Mouse (Mus musculus) right cerebral cortex, postnatal 10 days (tissue): ENCODE measurements at regions not wholly inside any gene's neighbourhood (a gene's known extent, or its start where the extent isn't known, plus 50 kb on each side); places are given as distances from the start of the nearest gene placed in this dataset.

Experiments used
- DNase-seq, 2 experiments: peaks; one replicate each; pipeline ENCODE4 v3.0.0; 2021; ENCODE audit warnings: low spot score in 2 of 2

DNA sequence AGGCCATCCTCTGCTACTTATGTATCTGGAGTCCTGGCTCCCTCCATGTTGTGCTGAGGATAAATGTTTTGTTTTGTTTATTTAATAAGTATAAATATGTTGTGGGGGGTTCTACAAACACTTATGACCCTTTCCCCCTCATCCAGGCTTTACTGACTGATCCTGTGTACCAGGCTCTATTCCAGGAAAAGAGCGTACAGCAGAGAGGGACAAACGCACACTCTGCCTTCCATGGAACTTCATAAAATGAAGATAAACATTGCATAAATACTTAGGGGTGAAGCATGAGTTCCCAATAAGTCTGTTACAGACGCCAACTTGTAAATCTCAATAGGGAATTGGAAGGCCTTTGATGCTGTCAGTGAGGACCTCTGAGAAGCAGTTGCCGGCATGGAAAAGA lies 263.7 kb upstream of the Atp2b1 start:
- no peak for DNase-seq

- DNase-seq: no peak
These were observed 263.1 kb upstream of the Atp2b1 start for GRCm38 (mm10) chr10:98651127-98651526.

- DNase-seq: no peak
These were observed 262.6 kb upstream of the Atp2b1 start for GRCm38 (mm10) chr10:98651599-98651998.

- DNase-seq: no peak
These were observed 262.1 kb upstream of the Atp2b1 start for GRCm38 (mm10) chr10:98652084-98652483.

DNA sequence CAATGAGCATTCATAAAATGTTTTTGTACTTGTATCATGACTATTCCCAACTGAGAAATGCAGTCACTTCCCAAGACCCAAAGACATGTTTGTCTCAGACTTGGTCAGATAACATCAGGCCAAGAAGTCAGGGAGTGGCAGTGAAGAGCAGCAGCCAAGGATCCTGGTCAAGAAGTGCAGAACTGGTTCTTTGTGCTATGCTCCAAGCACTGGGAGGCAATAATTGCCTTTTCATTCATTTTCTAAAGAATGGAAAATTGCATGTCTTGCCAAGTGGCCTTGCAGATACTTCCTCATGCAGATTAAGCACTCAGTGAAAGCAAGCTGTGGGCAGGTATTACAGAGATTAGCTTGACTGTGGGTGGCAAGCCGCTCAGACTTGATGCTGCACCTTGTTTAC lies 253.5 kb upstream of the Atp2b1 start:
- no peak for DNase-seq

DNA sequence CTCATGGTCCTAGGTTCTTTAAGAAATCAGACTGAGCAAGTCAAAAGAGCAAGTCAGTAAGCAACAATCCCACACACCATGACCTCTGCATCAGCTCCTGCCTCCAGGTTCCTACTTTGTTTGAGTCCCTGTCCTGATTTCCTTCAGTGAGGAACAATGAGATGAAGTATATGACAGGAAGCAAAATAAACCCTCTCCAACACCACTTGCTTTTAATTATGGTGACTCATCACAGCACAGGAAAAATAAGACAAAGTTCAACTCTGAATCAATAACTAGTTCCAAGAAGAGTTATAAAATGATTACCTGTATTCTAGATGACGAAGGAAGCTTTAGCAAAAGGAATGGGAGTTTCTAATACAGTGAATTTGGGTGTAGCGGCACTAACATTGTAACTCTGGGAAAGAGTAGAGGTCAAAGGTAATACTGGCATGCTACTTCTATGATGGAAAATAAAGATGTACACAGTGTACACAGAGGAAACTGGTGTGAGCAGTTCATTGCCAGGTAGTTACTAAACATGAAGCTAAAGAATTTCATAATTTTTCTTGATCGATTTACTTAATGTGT lies 248.2 kb upstream of the Atp2b1 start:
- DNase-seq: no peak

DNA sequence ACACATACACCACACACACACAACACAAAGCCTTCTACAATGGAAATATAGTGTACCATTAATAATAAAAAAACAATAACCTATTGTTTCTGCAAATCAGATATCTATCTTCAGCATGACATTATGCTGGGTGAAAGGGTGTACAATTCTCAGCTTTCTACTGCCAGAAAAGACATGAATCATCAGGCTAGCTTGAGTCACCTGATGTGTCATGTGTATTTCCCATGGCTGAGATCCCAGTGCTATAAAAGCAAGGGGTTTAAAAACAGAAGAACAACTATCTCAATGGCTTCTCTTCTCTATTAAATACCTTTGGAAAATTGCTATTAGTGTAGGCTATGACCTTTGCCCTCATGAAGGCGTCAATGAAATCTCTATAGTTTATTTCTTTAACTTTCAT lies 246.5 kb upstream of the Atp2b1 start:
- no peak for DNase-seq

GRCm38 (mm10) chr10:98674131-98674530 lies 240.1 kb upstream of the Atp2b1 start:
- no peak for DNase-seq

DNA sequence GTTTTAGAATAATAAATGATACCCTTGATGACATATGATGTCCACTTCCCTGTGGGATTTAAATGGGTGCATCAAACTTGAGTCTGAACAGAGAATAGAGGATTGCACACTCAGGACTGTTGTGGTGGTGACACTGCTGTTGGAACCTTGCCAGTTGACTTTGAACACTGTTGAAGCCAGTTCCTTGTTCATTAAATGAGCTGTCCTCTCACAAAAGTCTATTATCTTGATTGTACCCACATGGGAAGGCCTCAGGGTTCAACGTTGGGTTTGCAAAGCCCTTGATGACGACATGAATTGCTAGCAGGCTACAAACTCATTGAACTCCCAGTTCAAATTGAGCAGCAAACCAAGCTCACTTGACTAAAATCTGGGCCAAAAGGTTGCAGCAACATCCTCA lies 237.3 kb upstream of the Atp2b1 start:
- DNase-seq: no peak

DNA sequence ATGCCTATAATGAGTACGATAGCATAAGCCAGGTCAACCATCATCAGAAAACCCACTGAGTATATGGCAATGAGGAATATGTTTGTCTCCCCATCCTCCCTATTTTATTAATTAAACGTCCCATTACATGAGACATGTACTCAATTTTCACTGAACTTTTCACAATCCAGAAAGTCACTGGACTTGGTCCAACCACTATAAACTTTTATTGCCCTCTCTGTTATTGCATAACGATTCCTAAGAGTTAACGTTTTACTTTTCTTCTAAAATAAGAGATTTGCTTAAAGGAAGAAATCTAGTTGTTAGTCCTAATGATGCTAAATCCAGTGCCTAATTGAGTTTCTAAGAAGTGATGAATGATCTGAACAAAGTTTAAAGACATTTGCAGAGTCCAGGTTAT lies 236.0 kb upstream of the Atp2b1 start:
- DNase-seq: no peak

GRCm38 (mm10) chr10:98682436-98682835 lies 231.8 kb upstream of the Atp2b1 start:
- no peak for DNase-seq

GRCm38 (mm10) chr10:98684195-98684594 lies 230.0 kb upstream of the Atp2b1 start:
- no peak for DNase-seq

DNA sequence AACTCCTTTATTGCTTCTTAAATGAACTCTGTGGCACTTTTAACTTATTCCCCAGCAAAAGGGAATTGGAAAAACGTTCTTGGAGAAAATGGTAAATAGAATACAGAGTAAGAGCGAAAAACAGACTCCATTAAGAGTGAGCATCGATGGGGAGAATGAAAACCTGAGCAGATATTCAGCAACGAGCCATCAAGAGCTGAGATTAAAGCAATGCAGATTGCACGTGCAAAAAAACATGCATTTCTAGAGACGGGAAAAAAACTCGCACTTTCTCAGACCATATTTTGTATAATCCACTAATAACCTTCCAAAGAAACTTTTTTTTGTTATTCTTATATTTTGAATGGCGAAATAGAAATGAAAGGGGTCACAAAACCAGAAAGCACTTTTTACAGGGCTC lies 229.5 kb upstream of the Atp2b1 start:
- no peak for DNase-seq

DNA sequence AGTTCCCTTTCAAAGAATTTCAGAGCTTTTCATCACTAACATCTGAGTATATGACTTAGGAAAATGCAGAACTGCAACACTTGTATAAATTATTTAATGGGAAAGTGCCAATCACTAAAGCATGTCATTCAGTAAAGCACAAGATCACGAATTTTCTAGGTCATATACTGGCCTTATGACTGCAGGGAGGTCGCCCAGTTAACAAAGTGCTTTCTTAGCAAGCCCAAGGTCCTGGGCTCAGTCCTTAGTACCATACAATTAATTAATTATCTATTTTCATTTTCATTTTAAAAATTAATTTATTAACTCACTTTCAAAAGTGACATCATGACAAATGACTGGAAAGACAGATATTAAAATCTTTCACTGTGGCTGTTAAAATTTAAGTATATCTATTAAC lies 228.5 kb upstream of the Atp2b1 start:
- no peak for DNase-seq

DNA sequence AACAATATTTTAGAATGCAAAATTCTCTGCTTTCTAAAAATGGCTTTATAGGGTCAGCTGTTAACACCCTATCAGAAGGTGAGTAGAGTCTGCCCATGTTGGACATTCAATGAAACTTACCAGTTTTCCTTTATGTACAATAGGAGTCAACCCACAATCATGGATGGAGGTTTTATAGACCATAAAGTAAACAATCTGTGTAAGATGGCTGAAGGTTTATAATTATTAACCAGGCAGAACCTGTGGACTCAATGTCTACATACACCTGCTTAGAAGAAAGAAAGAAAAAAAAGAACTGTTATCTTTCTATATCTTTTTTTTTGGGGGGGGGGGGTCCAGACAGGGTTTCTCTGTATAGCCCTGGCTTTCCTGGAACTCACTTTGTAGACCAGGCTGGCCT lies 227.8 kb upstream of the Atp2b1 start:
- no peak for DNase-seq

- no peak for DNase-seq
These were observed 222.4 kb upstream of the Atp2b1 start for GRCm38 (mm10) chr10:98691816-98692215.

DNA sequence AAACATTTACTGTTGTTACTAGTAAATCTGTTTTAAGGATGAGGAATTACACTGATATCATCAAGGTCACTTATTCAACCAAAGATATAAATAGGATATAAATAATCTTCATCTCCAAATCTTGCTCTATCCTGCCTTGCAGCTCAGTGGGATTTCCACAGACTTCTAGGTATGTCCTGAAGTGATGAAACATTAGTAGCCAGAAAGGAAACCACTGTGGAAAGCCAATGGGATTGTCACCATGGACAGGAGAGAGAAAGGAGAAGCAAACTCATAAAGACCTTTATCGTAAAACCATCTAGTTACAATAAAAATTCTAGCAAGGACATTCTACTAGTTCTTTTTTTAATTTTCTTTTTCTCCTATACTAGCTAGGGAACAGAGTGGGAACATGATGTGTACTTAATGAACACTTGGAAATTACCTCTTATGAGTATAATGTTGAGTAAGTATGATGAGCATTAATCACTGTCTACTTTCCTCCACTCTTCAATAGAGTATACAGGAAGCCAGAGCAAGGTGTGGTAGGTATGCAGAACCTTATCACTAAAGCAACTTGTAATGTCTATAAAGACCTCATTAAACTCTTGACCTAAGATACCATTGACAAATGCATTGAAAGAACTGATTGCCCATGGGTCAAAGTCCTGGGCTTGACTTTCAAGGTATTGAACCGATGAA lies 219.4 kb upstream of the Atp2b1 start:
- DNase-seq: no peak

GRCm38 (mm10) chr10:98695371-98695725 lies 218.9 kb upstream of the Atp2b1 start:
- no peak for DNase-seq

DNA sequence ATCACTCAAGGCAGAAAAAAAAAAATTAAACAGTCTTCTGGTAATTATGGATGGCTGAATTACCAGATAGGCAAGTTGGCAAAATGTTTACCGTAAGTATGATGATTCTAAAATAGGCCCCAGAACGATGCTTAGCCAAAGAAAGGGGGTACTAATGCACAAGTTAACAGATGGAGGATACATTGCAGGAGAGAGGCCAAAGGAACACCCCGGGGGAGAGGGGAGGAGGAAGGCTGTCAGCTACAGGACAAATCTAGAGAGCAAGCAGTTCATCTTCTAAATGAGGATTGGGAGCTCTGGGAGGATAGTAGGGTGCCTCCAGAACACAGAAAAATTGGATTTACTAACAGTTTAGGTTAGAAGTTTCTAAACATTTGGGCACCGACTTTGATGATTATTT lies 216.3 kb upstream of the Atp2b1 start:
- DNase-seq: no peak

DNA sequence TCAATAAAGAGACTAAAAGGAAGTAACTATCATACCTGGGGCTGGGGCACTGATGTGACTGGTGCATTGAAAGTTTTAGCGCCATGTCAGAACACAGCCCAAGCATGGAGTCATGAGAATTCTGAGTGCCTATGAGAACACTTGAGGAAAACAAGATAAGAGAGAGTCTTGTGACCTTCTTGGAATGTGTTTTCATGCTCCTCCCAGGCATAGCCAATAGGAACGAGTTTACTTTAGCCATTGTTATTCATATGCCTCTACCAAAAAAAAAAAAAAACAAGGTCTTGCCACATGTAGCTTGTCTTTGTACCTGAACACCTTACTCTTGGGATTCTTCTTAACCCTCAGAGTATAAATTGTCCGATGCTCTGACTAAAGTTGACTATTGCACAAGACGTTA lies 214.6 kb upstream of the Atp2b1 start:
- no peak for DNase-seq

GRCm38 (mm10) chr10:98700407-98700806 lies 213.8 kb upstream of the Atp2b1 start:
- DNase-seq: no peak

- peak in 1 of 2 experiments; percentile 30 for DNase-seq
These were observed 212.9 kb upstream of the Atp2b1 start for GRCm38 (mm10) chr10:98701285-98701684.

DNA sequence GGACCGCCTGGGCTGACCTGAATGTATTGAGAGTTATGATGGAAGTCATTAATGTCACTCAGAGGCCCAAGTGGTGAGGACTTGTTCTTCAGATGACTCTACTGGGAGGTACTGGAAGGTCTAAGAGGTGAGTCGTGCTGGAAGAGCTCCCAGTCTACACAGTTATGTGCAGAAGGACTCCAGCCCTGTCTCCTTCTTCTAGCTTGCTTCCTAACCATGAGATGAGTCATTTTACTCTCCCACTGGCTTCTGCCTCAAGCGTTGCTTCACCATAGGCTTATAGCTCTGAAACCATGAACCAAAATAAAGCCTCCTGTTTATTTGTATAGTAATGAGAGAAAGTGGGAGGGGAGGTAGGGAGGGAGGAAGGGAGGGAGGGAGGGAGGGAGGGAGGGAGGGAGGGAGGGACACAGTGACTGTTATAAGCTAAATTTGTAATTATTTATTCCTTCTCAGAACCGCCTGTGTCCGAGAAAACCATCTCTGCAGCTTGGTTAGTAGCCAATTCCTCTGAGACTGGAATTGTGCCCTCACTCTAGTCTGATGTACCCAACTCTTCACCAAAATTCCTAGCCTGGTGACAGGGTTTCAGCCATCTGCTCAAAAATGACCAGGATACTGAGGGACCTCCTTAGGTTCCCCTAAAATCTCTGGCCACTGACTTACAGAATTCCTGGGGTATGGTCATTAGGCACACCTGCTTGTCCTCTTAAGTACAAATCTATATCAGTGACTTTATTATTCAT lies 211.6 kb upstream of the Atp2b1 start:
- no peak for DNase-seq
